Mouse (Mus musculus): ENCODE results near the gene Clcnka. TPM values are rescaled to one million over a fixed set of nuclear protein-coding genes. Genes with fewer than 3 reads are reported as not detected.

Clcnka gene
- polyA plus RNA-seq, 1 experiment, result not detected

GRCm38 (mm10) chr4:141423691-141424431, 25.3 kb upstream of the Clcnka start:
- no peak for TF ChIP-seq TAL1 (IDR thresholded peaks at IDR 0.05; ENCODE audit: low read length)
- TF ChIP-seq GATA1 (IDR thresholded peaks at IDR 0.05; ENCODE audit: low read length), result no peak
- Histone ChIP-seq H3K9me3 (ENCODE audit: control insufficient read depth, low read length) (no peaks in the 10 kb centered on the region), H3K27me3 (ENCODE audit: control insufficient read depth) (peaks cover 7% of the 10 kb centered on the region)

GRCm38 (mm10) chr4:141423288-141423687, 24.8 kb upstream of the Clcnka start:
- H3K4me3 ChIP-seq (replicated peaks), result no peak overlapping the region
- H3K9me3 ChIP-seq (ENCODE audit: control insufficient read depth, low read length), result no peaks in the 10 kb centered on the region
- no peaks in the 10 kb centered on the region for H3K4me1 ChIP-seq (ENCODE audit: control insufficient read depth)
- TF ChIP-seq GATA1 (IDR thresholded peaks at IDR 0.05; ENCODE audit: low read length) (no peak), TAL1 (IDR thresholded peaks at IDR 0.05; ENCODE audit: low read length) (no peak)
- H3K27me3 ChIP-seq (ENCODE audit: control insufficient read depth), result peaks cover 7% of the 10 kb centered on the region
- H3K36me3 ChIP-seq (ENCODE audit: control insufficient read depth), result no peaks in the 10 kb centered on the region

More at GRCm38 (mm10) chr4:141423691-141424431, 25.3 kb upstream of the Clcnka start:
- Histone ChIP-seq H3K36me3 (ENCODE audit: control insufficient read depth) (no peaks in the 10 kb centered on the region), H3K4me3 (replicated peaks) (no peak overlapping the region), H3K4me1 (ENCODE audit: control insufficient read depth) (no peaks in the 10 kb centered on the region)

- Histone ChIP-seq H3K9me3 (ENCODE audit: control insufficient read depth, low read length) (no peaks in the 10 kb centered on the region), H3K36me3 (ENCODE audit: control insufficient read depth) (no peaks in the 10 kb centered on the region), H3K4me3 (replicated peaks) (no peak overlapping the region), H3K27me3 (ENCODE audit: control insufficient read depth) (peaks cover 7% of the 10 kb centered on the region), H3K4me1 (ENCODE audit: control insufficient read depth) (no peaks in the 10 kb centered on the region)
- no peak for TF ChIP-seq GATA1 (IDR thresholded peaks at IDR 0.05; ENCODE audit: low read length)
- no peak for TF ChIP-seq TAL1 (IDR thresholded peaks at IDR 0.05; ENCODE audit: low read length)
Observed at GRCm38 (mm10) chr4:141422841-141423240, 24.3 kb upstream of the Clcnka start.

- H3K9me3 ChIP-seq (ENCODE audit: control insufficient read depth, low read length), result no peaks in the 10 kb centered on the region
- TF ChIP-seq GATA1 (IDR thresholded peaks at IDR 0.05; ENCODE audit: low read length), result no peak
- TF ChIP-seq TAL1 (IDR thresholded peaks at IDR 0.05; ENCODE audit: low read length), result no peak
- H3K4me1 ChIP-seq (ENCODE audit: control insufficient read depth), result no peaks in the 10 kb centered on the region
- peaks cover 5% of the 10 kb centered on the region for H3K27me3 ChIP-seq (ENCODE audit: control insufficient read depth)
- no peak overlapping the region for H3K4me3 ChIP-seq (replicated peaks)
- H3K36me3 ChIP-seq (ENCODE audit: control insufficient read depth), result no peaks in the 10 kb centered on the region
Observed at GRCm38 (mm10) chr4:141421423-141421822, 22.9 kb upstream of the Clcnka start.

GRCm38 (mm10) chr4:141420886-141421285, 22.4 kb upstream of the Clcnka start:
- no peaks in the 10 kb centered on the region for H3K36me3 ChIP-seq (ENCODE audit: control insufficient read depth)
- H3K27me3 ChIP-seq (ENCODE audit: control insufficient read depth), result peaks cover 4% of the 10 kb centered on the region
- H3K4me1 ChIP-seq (ENCODE audit: control insufficient read depth), result no peaks in the 10 kb centered on the region
- H3K9me3 ChIP-seq (ENCODE audit: control insufficient read depth, low read length), result no peaks in the 10 kb centered on the region
- TF ChIP-seq GATA1 (IDR thresholded peaks at IDR 0.05; ENCODE audit: low read length), result no peak
- TF ChIP-seq TAL1 (IDR thresholded peaks at IDR 0.05; ENCODE audit: low read length), result no peak
- H3K4me3 ChIP-seq (replicated peaks), result no peak overlapping the region

- H3K9me3 ChIP-seq (ENCODE audit: control insufficient read depth, low read length), result no peaks in the 10 kb centered on the region
- no peak within 1 kb of the TSS for H3K4me3 ChIP-seq (replicated peaks)
- H3K4me1 ChIP-seq (ENCODE audit: control insufficient read depth), result no peaks in the 10 kb centered on the region
- H3K36me3 ChIP-seq (ENCODE audit: control insufficient read depth), result no peaks in the 10 kb centered on the region
- no peaks in the 10 kb centered on the region for H3K27me3 ChIP-seq (ENCODE audit: control insufficient read depth)
- TF ChIP-seq GATA1 (IDR thresholded peaks at IDR 0.05; ENCODE audit: low read length) (no peak), TAL1 (IDR thresholded peaks at IDR 0.05; ENCODE audit: low read length) (no peak)
Observed at GRCm38 (mm10) chr4:141420192-141420829, 21.8 kb upstream of the Clcnka start, which contains the start of gene Hspb7. Gene Hspb7 (plus strand): TSS chr4:141420779.

- Histone ChIP-seq H3K27me3 (ENCODE audit: control insufficient read depth) (no peaks in the 10 kb centered on the region), H3K9me3 (ENCODE audit: control insufficient read depth, low read length) (no peaks in the 10 kb centered on the region), H3K36me3 (ENCODE audit: control insufficient read depth) (no peaks in the 10 kb centered on the region), H3K4me1 (ENCODE audit: control insufficient read depth) (no peaks in the 10 kb centered on the region), H3K4me3 (replicated peaks) (no peak overlapping the region)
- TF ChIP-seq TAL1 (IDR thresholded peaks at IDR 0.05; ENCODE audit: low read length) (no peak), GATA1 (IDR thresholded peaks at IDR 0.05; ENCODE audit: low read length) (no peak)
Observed at GRCm38 (mm10) chr4:141419398-141420191, 21.1 kb upstream of the Clcnka start.

- TF ChIP-seq GATA1 (IDR thresholded peaks at IDR 0.05; ENCODE audit: low read length) (no peak), TAL1 (IDR thresholded peaks at IDR 0.05; ENCODE audit: low read length) (no peak)
- Histone ChIP-seq H3K36me3 (ENCODE audit: control insufficient read depth) (no peaks in the 10 kb centered on the region), H3K4me3 (replicated peaks) (no peak within 1 kb of the TSS), H3K4me1 (ENCODE audit: control insufficient read depth) (no peaks in the 10 kb centered on the region), H3K9me3 (ENCODE audit: control insufficient read depth, low read length) (peaks cover 2% of the 10 kb centered on the region; the same call in 1 of the 2 replicates), H3K27me3 (ENCODE audit: control insufficient read depth) (peaks cover 4% of the 10 kb centered on the region; the same call in 1 of the 2 replicates)
Observed at GRCm38 (mm10) chr4:141415924-141416323, 17.4 kb upstream of the Clcnka start, which contains the start of gene Clcnkb. Gene Clcnkb (minus strand): TSS chr4:141416014.

Measured in erythroblast, embryonic 14.5 days (primary cell).